Mouse (Mus musculus) megakaryocyte, embryonic 14.5 days (primary cell): ENCODE data around the gene Ppid.

Experiments used
- FLI1 ChIP-seq: IDR thresholded peaks from 2 replicates; pipeline ENCODE4 v1.6.1; 2012; ENCODE audit warnings: low read length, inconsistent platforms, mixed read lengths
- GATA1 ChIP-seq: IDR thresholded peaks from 3 replicates; pipeline ENCODE4 v1.6.1; 2012; ENCODE audit warnings: mixed read lengths, low read length, inconsistent platforms, borderline replicate concordance

- TF ChIP-seq GATA1 (no peak), FLI1 (no peak)
Measured at GRCm38 (mm10) chr3:79549751-79550393, 41.3 kb upstream of the Ppid start.
